Mouse (Mus musculus): ENCODE results near the gene Dffa.
"Not testable (repeated sequence)": the region's sequence is repeated elsewhere in the genome, so short reads cannot be mapped to it uniquely, and the experiment has no call there.

Dffa gene

GRCm38 (mm10) chr4:149099369-149100017, 4.5 kb upstream of the Dffa start, which contains the start of gene Pex14:
Gene Pex14, minus strand, starts transcription at chr4:149099876.
- peak; percentile 90 for DNase-seq

- DNase-seq, result not testable (repeated sequence)
Measured at GRCm38 (mm10) chr4:149100449-149100848, 3.5 kb upstream of the Dffa start.

GRCm38 (mm10) chr4:149101456-149101855, 2.5 kb upstream of the Dffa start:
- DNase-seq, result no peak

GRCm38 (mm10) chr4:149119978-149120562, 16.1 kb downstream of the Dffa start:
- peak; percentile 23 for DNase-seq

GRCm38 (mm10) chr4:149123432-149123831, 19.5 kb downstream of the Dffa start:
- DNase-seq, result no peak

GRCm38 (mm10) chr4:149125341-149126114, 21.6 kb downstream of the Dffa start:
- DNase-seq, result no peak

- no peak for DNase-seq
Measured at GRCm38 (mm10) chr4:149126115-149126509, 22.2 kb downstream of the Dffa start.

- no peak for DNase-seq
Measured at GRCm38 (mm10) chr4:149126663-149127062, 22.7 kb downstream of the Dffa start, which contains the start of gene Cort. Gene Cort, minus strand, starts transcription at chr4:149126763.

- DNase-seq, result no peak
Measured at GRCm38 (mm10) chr4:149128467-149128866, 24.5 kb downstream of the Dffa start.

- DNase-seq, result no peak
Measured at GRCm38 (mm10) chr4:149131021-149131752, 27.2 kb downstream of the Dffa start.

- DNase-seq, result peak; percentile 30
Measured at GRCm38 (mm10) chr4:149131789-149132565, 28.0 kb downstream of the Dffa start.

GRCm38 (mm10) chr4:149133395-149133794, 29.4 kb downstream of the Dffa start:
- DNase-seq, result no peak

- DNase-seq, result no peak
Measured at GRCm38 (mm10) chr4:149136116-149136850, 32.3 kb downstream of the Dffa start.

GRCm38 (mm10) chr4:149136982-149137770, 33.2 kb downstream of the Dffa start, which contains the start of gene Cenps:
Gene Cenps, minus strand, starts transcription at chr4:149137629.
- peak; percentile 93 for DNase-seq

GRCm38 (mm10) chr4:149138515-149138914, 34.6 kb downstream of the Dffa start:
- DNase-seq, result no peak

- no peak for DNase-seq
Measured at GRCm38 (mm10) chr4:149143594-149143993, 39.6 kb downstream of the Dffa start.

- DNase-seq, result peak; percentile 77
Measured at GRCm38 (mm10) chr4:149144459-149144858, 40.5 kb downstream of the Dffa start.

- DNase-seq, result no peak
Measured at GRCm38 (mm10) chr4:149145151-149145550, 41.2 kb downstream of the Dffa start.

GRCm38 (mm10) chr4:149147528-149147927, 43.6 kb downstream of the Dffa start:
- DNase-seq, result no peak

GRCm38 (mm10) chr4:149148084-149148483, 44.1 kb downstream of the Dffa start:
- no peak for DNase-seq

GRCm38 (mm10) chr4:149149196-149149595, 45.2 kb downstream of the Dffa start:
- no peak for DNase-seq

Data from liver (tissue).